Mouse (Mus musculus): ENCODE results near the gene Ube2b.

Gene Ube2b

GRCm38 (mm10) chr11:51967443-51968401, 32.8 kb downstream of the Ube2b start, which contains the start of gene Cdkn2aipnl:
TSS of gene Cdkn2aipnl (plus strand) at chr11:51967661.
- peak; percentile 98 for DNase-seq (ENCODE audit: low spot score)

GRCm38 (mm10) chr11:51966651-51967050, 33.9 kb downstream of the Ube2b start:
- no peak for DNase-seq (ENCODE audit: low spot score)

GRCm38 (mm10) chr11:51962277-51962676, 38.3 kb downstream of the Ube2b start:
- no peak for DNase-seq (ENCODE audit: low spot score)

GRCm38 (mm10) chr11:51961761-51962160, 38.8 kb downstream of the Ube2b start:
- DNase-seq (ENCODE audit: low spot score) = no peak

GRCm38 (mm10) chr11:51960967-51961471, 39.5 kb downstream of the Ube2b start:
- no peak for DNase-seq (ENCODE audit: low spot score)

GRCm38 (mm10) chr11:51960061-51960460, 40.5 kb downstream of the Ube2b start:
- DNase-seq (ENCODE audit: low spot score) = no peak

- no peak for DNase-seq (ENCODE audit: low spot score)
Measured at GRCm38 (mm10) chr11:51959511-51959910, 41.1 kb downstream of the Ube2b start.

GRCm38 (mm10) chr11:51957760-51958159, 42.8 kb downstream of the Ube2b start:
- DNase-seq (ENCODE audit: low spot score) = no peak

- no peak for DNase-seq (ENCODE audit: low spot score)
Measured at GRCm38 (mm10) chr11:51956112-51956511, 44.5 kb downstream of the Ube2b start.

GRCm38 (mm10) chr11:51951861-51952420, 48.6 kb downstream of the Ube2b start:
- DNase-seq (ENCODE audit: low spot score) = no peak

- no peak for DNase-seq (ENCODE audit: low spot score)
Measured at GRCm38 (mm10) chr11:51949919-51950318, 50.6 kb downstream of the Ube2b start.

- no peak for DNase-seq (ENCODE audit: low spot score)
Measured at GRCm38 (mm10) chr11:51949155-51949840, 51.3 kb downstream of the Ube2b start.

- no peak for DNase-seq (ENCODE audit: low spot score)
Measured at GRCm38 (mm10) chr11:51946144-51946543, 54.4 kb downstream of the Ube2b start.

- no peak for DNase-seq (ENCODE audit: low spot score)
Measured at GRCm38 (mm10) chr11:51945548-51945947, 55.0 kb downstream of the Ube2b start.

GRCm38 (mm10) chr11:51944239-51944638, 56.3 kb downstream of the Ube2b start:
- DNase-seq (ENCODE audit: low spot score) = no peak

GRCm38 (mm10) chr11:51943500-51943841, 57.1 kb downstream of the Ube2b start:
- DNase-seq (ENCODE audit: low spot score) = no peak

- DNase-seq (ENCODE audit: low spot score) = no peak
Measured at GRCm38 (mm10) chr11:51942602-51943499, 57.7 kb downstream of the Ube2b start.

- no peak for DNase-seq (ENCODE audit: low spot score)
Measured at GRCm38 (mm10) chr11:51940511-51940955, 60.0 kb downstream of the Ube2b start.

GRCm38 (mm10) chr11:51939590-51939955, 61.0 kb downstream of the Ube2b start:
- no peak for DNase-seq (ENCODE audit: low spot score)

GRCm38 (mm10) chr11:51938817-51939589, 61.6 kb downstream of the Ube2b start:
- peak; percentile 22 for DNase-seq (ENCODE audit: low spot score)

- DNase-seq (ENCODE audit: low spot score) = no peak
Measured at GRCm38 (mm10) chr11:51937361-51937781, 63.2 kb downstream of the Ube2b start.

Measured in spleen, adult 12 weeks (tissue).